Mouse (Mus musculus): ENCODE measurements around the gene Kcnk3. TPM values are rescaled to one million over a fixed set of nuclear protein-coding genes. Genes with fewer than 3 reads are reported as not detected.

Gene Kcnk3
- polyA plus RNA-seq, 1 experiment from 2014 or later, result 0.12 TPM

DNA sequence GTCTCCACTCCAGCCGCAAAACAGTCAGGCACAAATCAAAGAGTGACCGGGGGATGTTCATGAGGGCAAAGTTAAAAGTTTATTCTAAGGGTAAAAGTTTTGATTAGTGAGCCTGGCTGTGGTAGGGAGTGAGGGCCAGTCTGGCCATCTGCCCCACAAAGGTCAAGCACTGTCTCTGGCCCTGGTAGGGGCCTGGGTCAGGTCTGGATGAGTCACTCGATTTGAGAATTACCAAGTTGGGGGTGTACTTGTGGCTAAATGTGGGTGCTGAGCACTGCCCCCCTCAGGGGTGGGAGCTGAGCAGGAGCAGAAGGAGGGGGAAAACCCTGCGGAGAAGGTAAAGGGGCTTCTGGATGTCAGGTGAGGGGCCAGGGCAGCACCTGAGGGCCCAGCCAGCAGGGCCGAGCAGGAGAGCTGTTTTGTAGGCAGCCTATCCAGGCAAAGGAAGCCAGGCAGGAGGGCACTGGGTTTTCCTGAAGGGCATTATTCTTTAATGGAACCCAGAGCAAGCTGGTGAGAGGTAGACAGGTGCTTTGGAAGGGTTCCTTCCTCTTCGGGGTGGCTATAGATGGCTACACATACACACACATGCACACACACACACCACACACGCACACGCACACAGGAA lies 30.5 kb downstream of the Kcnk3 start:
- H3K4me1 ChIP-seq (ENCODE audit: control insufficient read depth, insufficient read depth, low read length), result peaks cover 13% of the 10 kb centered on the region
- no peaks in the 10 kb centered on the region for H3K9me3 ChIP-seq (ENCODE audit: control insufficient read depth, low read length)
- H3K27me3 ChIP-seq (ENCODE audit: control insufficient read depth, insufficient read depth, low read length), result peaks cover 23% of the 10 kb centered on the region
- ATAC-seq (ENCODE audit: insufficient number of reproducible peaks, low FRiP score, low TSS enrichment, low read depth) (no peak), DNase-seq (ENCODE audit: low spot score) (no peak)
- no peak overlapping the region for H3K4me3 ChIP-seq (ENCODE audit: low read depth, low read length)
- H3K9ac ChIP-seq (ENCODE audit: low read length), result no peak overlapping the region
- 80% methylated on average over 8 of the region's 8 CpGs for WGBS
- H3K36me3 ChIP-seq (ENCODE audit: control insufficient read depth, insufficient read depth, low read length), result no peaks in the 10 kb centered on the region
- no peak overlapping the region for H3K27ac ChIP-seq (replicated peaks; ENCODE audit: low read depth, low read length)
- no peak overlapping the region for H3K4me2 ChIP-seq (ENCODE audit: low read depth, severe bottlenecking)

DNA sequence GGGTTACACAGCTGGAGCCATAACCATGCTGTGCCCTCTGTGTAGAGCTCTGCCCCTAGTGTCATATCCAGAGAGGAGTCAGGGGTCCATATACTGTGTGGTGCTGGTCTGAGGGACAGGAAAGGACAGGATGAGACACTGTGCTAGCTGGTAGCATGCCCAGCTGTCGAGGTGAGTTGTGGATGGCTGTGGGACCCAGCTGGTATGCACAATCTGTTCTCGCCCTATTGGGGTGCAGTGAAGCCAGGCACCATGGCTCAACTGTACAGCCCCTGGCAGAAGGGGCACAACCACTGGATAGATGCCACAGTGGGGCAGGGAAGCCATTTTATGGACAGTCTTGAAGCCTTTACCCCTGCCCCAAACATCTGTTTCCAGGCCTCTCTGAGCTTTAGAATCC lies 31.2 kb downstream of the Kcnk3 start:
- no peaks in the 10 kb centered on the region for H3K36me3 ChIP-seq (ENCODE audit: control insufficient read depth, insufficient read depth, low read length)
- peaks cover 13% of the 10 kb centered on the region for H3K4me1 ChIP-seq (ENCODE audit: control insufficient read depth, insufficient read depth, low read length)
- no peak overlapping the region for H3K4me3 ChIP-seq (ENCODE audit: low read depth, low read length)
- H3K27me3 ChIP-seq (ENCODE audit: control insufficient read depth, insufficient read depth, low read length), result peaks cover 23% of the 10 kb centered on the region
- no peaks in the 10 kb centered on the region for H3K9me3 ChIP-seq (ENCODE audit: control insufficient read depth, low read length)
- WGBS, result 75% methylated on average over 2 of the region's 2 CpGs
- H3K4me2 ChIP-seq (ENCODE audit: low read depth, severe bottlenecking), result no peak overlapping the region
- H3K9ac ChIP-seq (ENCODE audit: low read length), result no peak overlapping the region
- ATAC-seq (ENCODE audit: insufficient number of reproducible peaks, low FRiP score, low TSS enrichment, low read depth) (no peak), DNase-seq (ENCODE audit: low spot score) (no peak)
- no peak overlapping the region for H3K27ac ChIP-seq (replicated peaks; ENCODE audit: low read depth, low read length)

DNA sequence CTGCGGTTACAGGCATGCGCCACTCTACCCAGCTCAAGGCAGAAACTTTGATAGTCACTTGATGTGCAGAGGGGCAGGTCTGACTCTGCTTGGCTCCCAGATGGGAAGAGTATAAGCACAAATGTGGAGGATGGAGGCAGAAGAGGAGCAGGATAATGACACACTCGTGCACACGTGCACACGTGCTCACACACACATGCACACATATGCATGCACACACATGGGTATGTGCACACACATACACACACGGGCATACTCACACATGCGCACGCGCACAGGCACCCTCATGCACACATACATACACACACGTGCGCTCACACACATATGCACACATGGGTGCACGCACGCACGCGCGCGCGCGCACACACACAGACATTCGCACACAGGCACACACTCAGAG lies 32.6 kb downstream of the Kcnk3 start:
- no peak overlapping the region for H3K27ac ChIP-seq (replicated peaks; ENCODE audit: low read depth, low read length)
- H3K4me3 ChIP-seq (ENCODE audit: low read depth, low read length), result no peak overlapping the region
- no peak overlapping the region for H3K4me2 ChIP-seq (ENCODE audit: low read depth, severe bottlenecking)
- ATAC-seq (ENCODE audit: insufficient number of reproducible peaks, low FRiP score, low TSS enrichment, low read depth) (no peak), DNase-seq (ENCODE audit: low spot score) (no peak)
- H3K9ac ChIP-seq (ENCODE audit: low read length), result no peak overlapping the region
- peaks cover 23% of the 10 kb centered on the region for H3K27me3 ChIP-seq (ENCODE audit: control insufficient read depth, insufficient read depth, low read length)
- no peaks in the 10 kb centered on the region for H3K9me3 ChIP-seq (ENCODE audit: control insufficient read depth, low read length)
- 97% methylated on average over 20 of the region's 20 CpGs for WGBS
- no peaks in the 10 kb centered on the region for H3K36me3 ChIP-seq (ENCODE audit: control insufficient read depth, insufficient read depth, low read length)
- H3K4me1 ChIP-seq (ENCODE audit: control insufficient read depth, insufficient read depth, low read length), result peaks cover 13% of the 10 kb centered on the region

DNA sequence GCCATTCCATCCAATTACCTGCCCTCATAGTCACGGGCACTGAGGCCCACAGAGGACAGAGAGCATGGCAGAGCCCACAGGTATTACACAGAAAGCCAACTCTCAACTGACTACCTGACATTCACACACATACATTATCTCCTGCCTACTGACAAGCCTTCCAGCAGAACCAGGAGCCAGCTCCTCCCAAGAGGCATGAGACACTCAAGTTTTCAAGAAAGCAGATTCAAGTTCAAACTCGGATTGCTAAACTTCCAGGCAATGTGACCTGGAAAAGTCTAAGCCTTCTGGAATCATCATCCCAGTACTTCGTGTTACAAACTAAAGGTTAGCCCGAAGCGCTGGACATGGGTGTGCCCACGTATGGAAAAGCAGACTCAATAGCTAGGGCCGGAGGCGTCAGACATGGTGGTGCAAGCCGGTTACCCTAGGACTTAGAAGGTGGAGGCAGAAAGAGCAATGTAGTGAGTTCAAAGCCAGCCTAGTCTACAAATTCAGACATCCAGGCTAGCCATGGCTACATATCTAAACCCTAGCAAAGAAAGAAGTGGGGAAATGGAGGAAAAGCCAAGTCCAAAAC lies 33.3 kb downstream of the Kcnk3 start:
- no peak overlapping the region for H3K27ac ChIP-seq (replicated peaks; ENCODE audit: low read depth, low read length)
- ATAC-seq (ENCODE audit: insufficient number of reproducible peaks, low FRiP score, low TSS enrichment, low read depth) (no peak), DNase-seq (ENCODE audit: low spot score) (no peak)
- H3K9me3 ChIP-seq (ENCODE audit: control insufficient read depth, low read length), result no peaks in the 10 kb centered on the region
- H3K27me3 ChIP-seq (ENCODE audit: control insufficient read depth, insufficient read depth, low read length), result peaks cover 23% of the 10 kb centered on the region
- H3K4me1 ChIP-seq (ENCODE audit: control insufficient read depth, insufficient read depth, low read length), result peaks cover 13% of the 10 kb centered on the region
- H3K4me3 ChIP-seq (ENCODE audit: low read depth, low read length), result no peak overlapping the region
- H3K4me2 ChIP-seq (ENCODE audit: low read depth, severe bottlenecking), result no peak overlapping the region
- WGBS, result 89% methylated on average over 9 of the region's 9 CpGs
- no peak overlapping the region for H3K9ac ChIP-seq (ENCODE audit: low read length)
- no peaks in the 10 kb centered on the region for H3K36me3 ChIP-seq (ENCODE audit: control insufficient read depth, insufficient read depth, low read length)

DNA sequence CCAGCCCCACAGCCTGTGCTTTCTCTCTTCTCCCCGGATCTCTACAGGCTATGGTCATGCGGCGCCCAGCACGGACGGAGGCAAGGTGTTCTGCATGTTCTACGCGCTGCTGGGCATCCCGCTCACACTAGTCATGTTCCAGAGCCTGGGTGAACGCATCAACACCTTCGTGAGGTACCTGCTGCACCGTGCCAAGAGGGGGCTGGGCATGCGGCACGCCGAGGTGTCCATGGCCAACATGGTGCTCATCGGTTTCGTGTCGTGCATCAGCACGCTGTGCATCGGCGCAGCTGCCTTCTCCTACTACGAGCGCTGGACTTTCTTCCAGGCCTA lies 33.8 kb downstream of the Kcnk3 start:
- Histone ChIP-seq H3K4me1 (ENCODE audit: control insufficient read depth, insufficient read depth, low read length) (peaks cover 13% of the 10 kb centered on the region), H3K9me3 (ENCODE audit: control insufficient read depth, low read length) (no peaks in the 10 kb centered on the region), H3K9ac (ENCODE audit: low read length) (peak overlapping the region; percentile 7; the same call in 1 of the 2 replicates), H3K27ac (replicated peaks; ENCODE audit: low read depth, low read length) (no peak overlapping the region), H3K36me3 (ENCODE audit: control insufficient read depth, insufficient read depth, low read length) (no peaks in the 10 kb centered on the region), H3K27me3 (ENCODE audit: control insufficient read depth, insufficient read depth, low read length) (peaks cover 23% of the 10 kb centered on the region), H3K4me3 (ENCODE audit: low read depth, low read length) (peak overlapping the region; percentile 39), H3K4me2 (ENCODE audit: low read depth, severe bottlenecking) (peak overlapping the region; percentile 90)
- DNase-seq (ENCODE audit: low spot score), result no peak
- ATAC-seq (ENCODE audit: insufficient number of reproducible peaks, low FRiP score, low TSS enrichment, low read depth), result no peak
- whole genome bisulfite sequencing, result 48% methylated on average over 22 of the region's 22 CpGs

DNA sequence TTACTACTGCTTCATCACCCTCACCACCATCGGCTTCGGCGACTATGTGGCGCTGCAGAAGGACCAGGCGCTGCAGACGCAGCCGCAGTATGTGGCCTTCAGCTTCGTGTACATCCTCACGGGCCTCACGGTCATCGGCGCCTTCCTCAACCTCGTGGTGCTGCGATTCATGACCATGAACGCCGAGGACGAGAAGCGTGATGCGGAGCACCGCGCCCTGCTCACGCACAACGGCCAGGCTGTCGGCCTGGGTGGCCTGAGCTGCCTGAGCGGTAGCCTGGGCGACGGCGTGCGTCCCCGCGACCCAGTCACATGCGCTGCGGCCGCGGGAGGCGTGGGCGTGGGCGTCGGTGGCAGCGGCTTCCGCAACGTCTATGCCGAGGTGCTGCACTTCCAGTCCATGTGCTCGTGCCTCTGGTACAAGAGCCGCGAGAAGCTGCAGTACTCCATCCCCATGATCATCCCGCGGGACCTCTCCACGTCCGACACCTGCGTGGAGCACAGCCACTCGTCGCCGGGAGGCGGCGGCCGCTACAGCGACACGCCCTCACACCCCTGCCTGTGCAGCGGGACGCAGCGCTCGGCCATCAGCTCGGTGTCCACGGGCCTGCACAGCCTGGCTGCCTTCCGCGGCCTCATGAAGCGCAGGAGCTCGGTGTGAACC lies 34.3 kb downstream of the Kcnk3 start:
- H3K9ac ChIP-seq (ENCODE audit: low read length), result peak overlapping the region; percentile 50
- H3K27me3 ChIP-seq (ENCODE audit: control insufficient read depth, insufficient read depth, low read length), result peaks cover 23% of the 10 kb centered on the region
- ATAC-seq (ENCODE audit: insufficient number of reproducible peaks, low FRiP score, low TSS enrichment, low read depth) (peak; percentile 48; the same call in 1 of the 2 replicates), DNase-seq (ENCODE audit: low spot score) (peak; percentile 57)
- H3K27ac ChIP-seq (replicated peaks; ENCODE audit: low read depth, low read length), result no peak overlapping the region
- 1% methylated on average over 69 of the region's 69 CpGs for WGBS
- H3K4me3 ChIP-seq (ENCODE audit: low read depth, low read length), result peak overlapping the region; percentile 39
- peaks cover 13% of the 10 kb centered on the region for H3K4me1 ChIP-seq (ENCODE audit: control insufficient read depth, insufficient read depth, low read length)
- H3K36me3 ChIP-seq (ENCODE audit: control insufficient read depth, insufficient read depth, low read length), result no peaks in the 10 kb centered on the region
- H3K9me3 ChIP-seq (ENCODE audit: control insufficient read depth, low read length), result no peaks in the 10 kb centered on the region
- peak overlapping the region; percentile 90 for H3K4me2 ChIP-seq (ENCODE audit: low read depth, severe bottlenecking)

DNA sequence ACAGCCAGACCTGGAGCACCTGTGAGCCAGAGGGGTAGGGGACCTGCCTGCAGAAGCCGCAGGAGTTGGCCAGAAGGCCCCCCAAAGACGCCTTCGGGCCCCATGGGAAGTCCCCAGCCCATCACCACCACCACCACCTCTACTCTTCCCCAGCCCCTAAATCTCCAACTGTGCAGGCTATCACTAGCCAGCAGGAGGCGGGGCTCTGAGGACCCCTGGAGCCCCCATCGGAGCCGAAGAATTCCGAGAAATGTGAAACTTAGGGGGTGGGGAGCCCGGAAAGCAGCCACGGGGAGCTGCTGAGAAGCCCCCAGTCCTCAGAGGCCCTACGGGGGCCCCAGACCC lies 34.8 kb downstream of the Kcnk3 start:
- Histone ChIP-seq H3K36me3 (ENCODE audit: control insufficient read depth, insufficient read depth, low read length) (no peaks in the 10 kb centered on the region), H3K27me3 (ENCODE audit: control insufficient read depth, insufficient read depth, low read length) (peaks cover 23% of the 10 kb centered on the region), H3K4me3 (ENCODE audit: low read depth, low read length) (peak overlapping the region; percentile 39), H3K9ac (ENCODE audit: low read length) (peak overlapping the region; percentile 50), H3K9me3 (ENCODE audit: control insufficient read depth, low read length) (no peaks in the 10 kb centered on the region), H3K4me1 (ENCODE audit: control insufficient read depth, insufficient read depth, low read length) (peaks cover 13% of the 10 kb centered on the region), H3K27ac (replicated peaks; ENCODE audit: low read depth, low read length) (no peak overlapping the region), H3K4me2 (ENCODE audit: low read depth, severe bottlenecking) (peak overlapping the region; percentile 90)
- ATAC-seq (ENCODE audit: insufficient number of reproducible peaks, low FRiP score, low TSS enrichment, low read depth) (peak; percentile 45; the same call in 1 of the 2 replicates), DNase-seq (ENCODE audit: low spot score) (peak; percentile 57)
- WGBS, result 0% methylated on average over 10 of the region's 10 CpGs

DNA sequence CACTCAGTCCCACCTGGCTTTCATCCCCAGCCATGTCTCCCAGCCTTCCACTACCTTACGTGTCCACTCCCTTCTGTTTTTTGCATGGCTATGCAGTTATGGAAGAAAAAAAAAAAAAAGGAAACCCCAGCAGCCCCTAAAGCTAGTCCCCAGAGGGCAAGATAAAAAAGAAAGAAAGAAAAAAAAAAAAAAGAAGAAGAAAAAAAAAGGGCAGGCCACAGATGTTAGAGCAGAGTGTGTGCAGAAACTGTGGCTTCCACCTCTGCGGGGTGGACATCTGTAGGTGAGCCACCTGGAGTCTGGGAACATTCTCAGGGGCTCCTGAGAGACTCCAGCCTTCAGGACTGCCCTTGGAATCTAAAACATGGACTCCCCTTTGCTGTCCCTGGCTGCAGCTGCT lies 35.4 kb downstream of the Kcnk3 start:
- H3K36me3 ChIP-seq (ENCODE audit: control insufficient read depth, insufficient read depth, low read length), result no peaks in the 10 kb centered on the region
- no peak overlapping the region for H3K27ac ChIP-seq (replicated peaks; ENCODE audit: low read depth, low read length)
- H3K9ac ChIP-seq (ENCODE audit: low read length), result no peak overlapping the region
- H3K9me3 ChIP-seq (ENCODE audit: control insufficient read depth, low read length), result no peaks in the 10 kb centered on the region
- H3K4me2 ChIP-seq (ENCODE audit: low read depth, severe bottlenecking), result no peak overlapping the region
- no peak overlapping the region for H3K4me3 ChIP-seq (ENCODE audit: low read depth, low read length)
- 53% methylated on average over 2 of the region's 2 CpGs for WGBS
- ATAC-seq (ENCODE audit: insufficient number of reproducible peaks, low FRiP score, low TSS enrichment, low read depth), result no peak
- no peak for DNase-seq (ENCODE audit: low spot score)
- H3K27me3 ChIP-seq (ENCODE audit: control insufficient read depth, insufficient read depth, low read length), result peaks cover 23% of the 10 kb centered on the region
- H3K4me1 ChIP-seq (ENCODE audit: control insufficient read depth, insufficient read depth, low read length), result peaks cover 13% of the 10 kb centered on the region
